Mouse (Mus musculus) embryo, embryonic 11 days (tissue): ENCODE data around the gene Yars.

Experiments used
- DNase-seq: peaks from one replicate; pipeline ENCODE4 v3.0.0-alpha.2; 2015

Yars gene

DNA sequence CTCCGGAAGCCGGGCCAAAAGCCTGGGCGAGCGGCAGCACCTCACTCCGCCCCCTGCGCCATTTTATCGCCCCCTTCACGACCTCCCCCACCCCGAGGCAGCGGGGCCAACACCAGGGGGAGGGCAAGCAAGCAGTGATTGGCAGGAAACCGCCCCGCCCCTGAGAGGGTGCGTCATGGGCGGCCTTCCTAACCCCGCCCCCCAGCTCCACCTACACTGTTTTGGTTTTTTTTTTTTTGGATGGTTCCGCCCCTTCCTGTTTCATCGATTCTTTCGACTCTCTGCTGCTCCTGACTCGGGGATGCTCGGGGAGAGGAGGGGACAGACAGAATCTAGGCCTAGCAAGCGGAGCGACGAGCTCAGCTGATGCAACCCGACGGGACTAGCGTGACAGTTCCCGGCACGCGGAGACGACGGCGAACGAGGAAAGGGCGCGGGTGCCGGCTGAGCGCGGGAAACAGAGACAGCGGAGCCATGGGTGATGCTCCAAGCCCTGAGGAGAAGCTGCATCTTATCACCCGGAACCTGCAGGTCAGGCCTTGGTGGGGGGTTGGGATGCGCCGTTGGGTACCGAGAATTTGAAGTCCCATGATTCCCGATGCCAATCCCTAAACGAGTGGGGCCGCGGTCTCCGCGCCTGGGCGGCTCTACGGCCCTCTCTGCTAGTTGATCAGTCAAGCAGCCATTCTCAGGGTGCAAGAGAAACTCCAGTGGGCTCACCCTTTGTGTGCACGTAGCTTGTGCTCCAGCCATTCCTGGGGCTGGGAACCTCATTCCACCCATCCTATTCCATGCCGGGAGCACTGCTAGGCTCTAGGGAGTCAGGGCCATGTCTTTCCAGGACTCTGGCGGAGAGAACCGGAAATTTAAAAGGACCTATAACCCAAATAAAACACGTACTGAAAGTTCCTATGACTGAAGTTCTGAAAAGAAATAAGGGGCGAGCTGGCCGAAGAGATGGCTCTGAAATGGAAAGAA lies at the start of gene Yars, which contains the start of gene S100pbp:
TSS of gene Yars (plus strand) at position 219 of the 978 bp plus-strand sequence.
TSS of gene S100pbp (minus strand) at position 186 of the 978 bp plus-strand sequence.
- DNase-seq: peak; percentile 99

DNA sequence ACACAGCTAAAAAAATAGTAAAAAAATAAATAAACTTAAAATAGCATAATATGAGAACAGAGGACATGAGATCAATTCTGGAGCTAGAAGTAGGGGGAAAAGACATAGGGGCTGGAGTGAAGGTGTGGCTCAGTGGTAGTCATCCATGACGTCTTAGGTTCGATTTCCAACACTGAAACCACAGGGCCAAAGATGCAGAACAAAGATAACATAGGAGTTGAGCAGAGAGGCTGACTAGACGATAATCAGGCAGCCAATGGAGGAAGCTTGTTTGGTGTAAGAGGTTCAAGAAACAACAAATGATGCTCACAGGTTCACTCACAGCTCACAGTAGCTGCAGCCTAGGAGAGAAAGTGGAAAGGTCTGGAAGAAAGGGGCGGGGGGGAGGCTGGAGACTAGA lies 48.8 kb upstream of the Yars start:
- DNase-seq: no peak

DNA sequence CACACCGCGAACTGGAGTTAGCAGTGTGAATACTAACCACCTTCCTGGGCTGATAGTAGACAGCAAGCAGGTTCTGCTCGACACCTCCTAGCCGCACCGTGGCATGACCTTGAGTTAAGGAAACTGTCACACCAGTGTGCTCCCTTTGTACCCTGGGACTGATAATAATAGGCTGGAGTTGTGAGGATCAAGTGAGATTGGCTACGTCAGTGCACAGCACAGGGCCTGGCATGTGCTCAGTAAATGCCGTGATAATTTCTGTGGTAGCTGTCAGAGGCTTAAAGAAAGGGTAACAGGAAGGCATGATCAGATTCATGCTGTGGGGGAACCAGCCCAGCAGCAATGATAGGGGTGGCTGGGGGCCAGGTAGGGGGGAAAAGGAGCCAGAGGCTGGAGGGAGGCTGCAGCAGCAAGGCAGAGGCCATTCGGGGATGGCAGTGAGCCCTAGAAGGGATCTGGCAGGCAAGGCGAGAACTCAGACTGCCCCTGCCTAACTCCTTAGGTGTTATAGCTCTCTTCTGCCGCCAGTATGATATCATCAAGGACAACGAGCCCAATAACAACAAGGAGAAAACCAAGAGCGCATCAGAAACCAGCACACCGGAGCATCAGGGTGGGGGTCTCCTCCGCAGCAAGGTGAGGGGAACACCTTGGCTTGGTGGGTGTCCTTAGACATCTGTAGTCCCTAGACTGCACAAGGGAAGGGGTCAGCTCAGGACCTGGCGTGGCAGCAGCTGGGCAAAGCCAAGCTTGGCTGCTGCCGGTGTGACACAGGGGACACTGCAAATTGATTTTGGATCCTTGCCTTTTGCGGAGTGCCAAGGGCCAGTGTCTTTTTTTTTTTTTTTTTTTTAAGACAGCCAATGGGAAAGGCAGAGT lies 47.8 kb upstream of the Yars start:
- no peak for DNase-seq

DNA sequence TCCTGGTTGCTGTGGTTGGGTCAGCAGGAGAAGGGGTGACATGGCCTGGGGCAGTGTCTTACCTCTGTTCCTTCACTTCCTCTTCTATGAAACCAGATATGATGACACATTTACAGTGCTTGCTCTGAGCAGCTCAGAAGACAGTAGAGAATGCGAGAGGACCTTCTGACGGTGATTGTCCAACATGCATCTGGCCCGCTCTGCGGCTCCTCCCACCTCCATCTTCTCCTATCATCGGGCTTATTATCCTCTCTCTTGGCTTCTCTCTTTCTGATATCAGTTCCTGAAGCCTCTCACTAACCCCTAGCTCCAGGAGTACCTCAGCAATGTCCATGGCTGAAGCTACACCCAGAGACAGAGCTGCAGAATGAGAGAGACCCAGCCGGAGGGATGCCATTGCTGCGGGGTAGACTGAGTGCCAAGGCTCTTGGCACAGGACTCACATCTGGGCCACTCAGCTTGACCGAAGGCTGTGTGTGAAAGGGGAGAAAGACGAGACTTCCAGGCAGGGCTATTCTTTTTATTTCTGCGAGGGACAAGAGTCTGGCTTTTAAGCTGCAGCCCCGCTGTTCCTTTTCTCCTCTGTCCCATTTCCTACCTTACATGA lies 47.0 kb upstream of the Yars start:
- no peak for DNase-seq

DNA sequence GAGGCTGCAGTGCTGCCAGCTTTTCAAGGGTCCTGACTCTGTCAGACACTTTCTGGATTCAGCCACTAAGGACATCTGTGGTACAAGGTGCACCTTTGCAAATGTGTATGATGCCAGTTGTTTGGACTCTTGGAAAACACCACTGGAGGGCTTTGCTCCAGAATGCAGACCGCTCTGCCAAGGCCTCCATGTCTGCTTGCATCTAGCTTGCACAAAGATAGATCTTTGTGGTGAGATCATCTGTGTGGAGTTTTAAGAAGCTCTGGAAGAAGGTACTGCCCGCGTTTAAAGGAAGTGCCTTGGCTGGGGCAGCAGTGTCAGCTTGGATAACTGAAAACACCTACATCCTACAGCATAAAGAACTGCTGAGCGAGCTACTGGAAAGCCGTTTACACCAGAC lies 46.1 kb upstream of the Yars start:
- no peak for DNase-seq

DNA sequence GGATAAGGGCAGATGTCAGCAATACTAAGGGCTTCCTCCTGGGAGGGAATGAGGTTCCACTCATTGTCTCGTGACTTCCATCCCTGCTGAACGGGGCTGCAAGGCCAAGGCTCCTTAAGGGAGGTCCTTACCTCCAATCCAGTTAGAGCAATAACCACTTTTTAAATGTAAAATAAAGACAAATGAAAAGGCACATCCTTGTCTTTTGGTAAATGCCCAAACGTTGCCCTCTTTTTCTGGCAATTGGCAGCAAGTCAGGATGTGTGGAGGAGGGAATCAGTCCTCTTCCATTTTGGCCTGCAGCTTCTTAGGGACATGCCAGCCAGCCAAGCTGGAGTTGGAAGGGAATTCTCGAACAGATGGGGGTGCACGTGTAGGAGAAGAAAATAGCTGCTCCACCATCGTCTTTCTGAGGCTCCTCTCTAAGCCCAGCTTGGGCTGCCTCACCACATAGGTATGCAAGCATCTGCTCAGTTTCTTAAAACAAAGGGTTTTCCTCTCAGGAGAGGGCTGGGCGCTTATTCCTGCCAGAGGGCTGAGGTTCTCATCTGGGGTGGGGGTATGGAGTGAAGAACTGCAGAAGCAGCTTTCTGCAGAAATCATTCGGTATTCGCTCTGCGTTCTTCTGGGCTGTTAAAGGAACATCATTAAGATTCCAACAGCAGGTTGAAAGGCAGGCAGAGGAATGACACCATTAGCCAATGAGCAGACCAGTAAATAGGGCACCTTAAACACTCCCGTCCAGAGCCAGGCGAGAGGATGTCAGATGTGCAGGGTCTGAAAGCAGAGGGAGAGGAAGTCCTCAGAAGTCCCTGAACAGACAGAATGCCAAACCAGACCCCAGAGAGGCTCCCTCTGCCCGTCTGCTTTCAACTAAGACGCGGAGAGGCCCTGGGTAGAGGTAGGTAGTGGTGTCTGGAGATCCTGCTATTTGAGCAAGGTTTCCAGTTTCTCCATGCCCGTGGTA lies 44.9 kb upstream of the Yars start:
- DNase-seq: no peak

DNA sequence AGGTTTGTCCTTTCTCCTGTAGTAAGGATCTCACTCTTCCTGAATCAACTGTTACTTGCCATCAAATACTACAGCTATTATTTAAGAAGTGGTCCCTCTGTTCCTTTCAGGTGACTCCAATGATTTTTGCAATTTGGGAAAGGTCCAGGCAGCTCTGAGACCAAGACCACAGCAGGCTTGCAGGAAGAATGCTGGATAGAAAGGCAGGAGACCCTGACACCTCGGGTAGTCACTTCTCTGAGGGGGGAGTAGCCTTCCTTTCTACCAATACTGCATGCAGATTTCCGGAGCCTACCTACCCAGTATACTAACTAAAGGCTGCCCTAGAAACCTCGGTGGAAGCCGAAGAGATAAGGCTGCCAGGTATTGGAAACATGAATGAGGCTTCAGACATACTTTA lies 44.1 kb upstream of the Yars start:
- DNase-seq: no peak

DNA sequence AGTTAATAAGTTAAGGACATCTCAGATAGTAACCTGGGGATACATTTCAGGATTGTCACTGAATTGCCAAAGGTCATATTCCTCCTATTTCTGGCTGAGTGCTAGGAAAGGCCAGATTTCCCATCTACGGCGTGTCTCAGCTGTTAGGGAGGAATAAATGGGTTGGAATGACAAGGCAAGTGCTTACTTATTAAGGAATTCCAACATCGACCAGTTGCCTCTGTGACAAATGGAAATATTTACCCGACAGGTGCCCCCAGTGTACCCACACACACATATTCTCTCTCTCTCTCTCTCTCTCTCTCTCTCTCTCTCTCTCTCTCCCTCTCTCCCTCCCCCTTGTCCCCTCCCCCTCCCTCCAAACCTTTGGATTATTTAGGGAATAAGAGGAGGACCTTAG lies 43.6 kb upstream of the Yars start:
- no peak for DNase-seq

DNA sequence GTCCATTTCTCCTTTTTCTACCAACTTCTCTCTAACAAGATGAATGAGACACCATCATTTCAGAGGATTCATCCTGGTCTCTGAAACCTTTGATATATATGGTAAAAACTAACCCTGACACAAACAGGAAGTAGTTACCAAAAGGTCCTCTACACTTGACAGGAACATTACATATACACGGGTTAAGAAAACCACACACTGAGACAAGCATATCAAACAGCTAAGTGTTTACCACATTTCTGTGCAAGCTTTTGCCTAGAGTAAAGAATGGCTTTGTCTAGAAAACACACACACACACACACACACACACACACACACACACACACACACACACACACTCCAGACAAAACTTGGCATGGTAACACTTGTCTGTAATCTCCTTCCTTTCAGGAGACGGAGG lies 43.2 kb upstream of the Yars start:
- DNase-seq: no peak

DNA sequence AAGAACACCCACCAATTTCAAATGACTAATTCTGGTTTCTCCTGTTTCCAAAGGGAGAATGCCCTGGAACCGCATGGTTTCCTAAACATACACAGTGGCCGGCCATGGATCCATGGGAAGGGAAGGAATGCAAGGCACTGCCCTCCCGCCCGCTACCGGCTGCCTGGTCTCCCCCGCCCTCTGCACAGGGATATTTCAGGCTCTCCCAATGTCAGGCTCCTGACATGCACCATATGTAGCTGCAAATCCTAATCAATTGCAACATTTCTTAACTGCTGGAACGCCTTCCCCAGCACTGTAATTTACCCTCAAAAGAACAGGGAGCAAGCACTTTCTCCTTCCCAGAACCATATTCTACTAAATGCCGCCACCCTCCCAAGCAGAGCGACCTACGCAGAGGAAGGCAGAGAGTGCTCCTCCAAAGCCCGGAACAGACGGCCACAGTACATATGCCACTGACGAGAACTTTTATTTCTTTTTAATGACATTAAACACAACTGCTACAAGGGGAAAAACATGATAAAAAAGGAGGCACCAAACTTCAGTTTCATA lies 41.9 kb upstream of the Yars start:
- no peak for DNase-seq

DNA sequence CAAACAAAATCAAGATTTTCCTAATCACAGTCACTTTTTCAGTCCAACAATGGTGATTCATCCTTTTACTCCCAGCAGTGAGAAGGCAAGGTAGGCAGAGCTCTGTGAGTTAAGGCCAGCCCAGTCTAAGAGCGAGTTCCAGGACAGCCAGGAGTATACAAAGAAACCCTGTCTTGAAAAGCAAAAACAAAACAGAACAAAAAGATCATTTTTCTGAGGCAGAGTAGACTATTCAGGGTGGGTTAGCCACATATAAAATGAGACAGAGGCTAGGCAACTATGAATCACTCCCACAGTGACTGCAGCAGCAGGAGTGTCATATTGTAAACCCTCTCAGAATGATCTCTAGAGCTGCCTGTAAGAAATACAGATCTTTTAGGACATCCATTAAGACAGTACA lies 40.2 kb upstream of the Yars start:
- DNase-seq: no peak

DNA sequence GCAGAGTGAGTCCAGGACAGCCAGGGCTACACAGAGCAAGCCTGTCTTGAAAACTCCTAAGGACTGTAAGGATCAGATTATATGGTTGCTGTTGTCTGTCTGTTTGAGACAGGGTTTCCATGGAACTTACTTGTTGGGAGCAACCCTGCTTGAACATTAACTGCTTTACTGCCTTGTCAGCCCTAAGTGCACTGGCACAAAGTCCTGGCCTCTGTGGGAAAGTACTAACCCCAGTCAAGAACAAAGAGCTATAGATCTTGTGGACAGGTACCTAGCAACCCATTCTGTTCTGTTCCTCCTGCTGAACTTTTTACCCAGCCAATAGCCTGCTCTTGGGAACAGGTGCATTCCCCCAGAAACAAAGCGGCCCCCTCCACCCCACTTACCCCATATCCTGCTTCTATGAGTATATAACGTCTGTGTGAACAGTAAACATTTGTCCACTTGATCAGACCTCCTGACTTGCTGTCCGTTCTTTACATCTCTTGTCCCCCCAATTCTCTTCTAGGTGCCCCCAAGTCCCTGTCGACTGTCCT lies 38.2 kb upstream of the Yars start:
- no peak for DNase-seq

DNA sequence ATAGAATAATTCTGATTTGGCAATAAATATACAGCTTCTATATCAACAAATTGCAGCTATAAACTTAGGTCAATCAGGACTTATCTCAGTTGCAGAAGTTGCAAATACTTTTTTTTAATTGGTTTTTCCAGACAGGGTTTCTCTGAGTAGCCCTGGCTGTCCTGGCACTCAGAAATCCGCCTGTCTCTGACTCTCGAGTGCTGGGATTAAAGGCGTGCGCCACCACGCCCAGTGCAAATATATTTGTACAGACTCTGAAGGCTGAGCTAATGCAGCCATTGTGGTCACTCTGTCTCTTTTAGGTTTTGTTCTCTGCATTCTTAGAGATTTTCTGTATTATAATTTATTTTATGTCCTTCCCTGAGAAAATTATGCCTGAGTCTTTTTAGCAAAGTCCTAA lies 32.0 kb upstream of the Yars start:
- no peak for DNase-seq

DNA sequence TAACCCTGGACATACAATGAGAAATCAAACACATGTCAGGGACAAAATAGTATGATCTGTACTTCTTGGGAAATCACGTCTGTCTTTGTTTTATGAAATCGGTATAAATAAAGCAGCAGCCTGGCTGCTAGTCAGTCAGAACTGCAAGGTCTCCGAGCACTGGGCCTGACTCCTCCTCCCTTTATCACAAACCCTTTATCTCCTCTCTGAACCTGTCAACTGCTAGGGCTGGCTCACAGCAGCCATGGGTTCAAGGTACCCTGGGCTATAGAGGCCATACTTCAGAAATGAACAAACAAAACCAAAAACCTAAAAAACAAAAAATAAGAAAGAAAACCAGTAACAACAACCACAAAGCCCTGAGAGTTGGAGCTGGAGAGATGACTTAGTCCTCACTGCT lies 31.0 kb upstream of the Yars start:
- no peak for DNase-seq

DNA sequence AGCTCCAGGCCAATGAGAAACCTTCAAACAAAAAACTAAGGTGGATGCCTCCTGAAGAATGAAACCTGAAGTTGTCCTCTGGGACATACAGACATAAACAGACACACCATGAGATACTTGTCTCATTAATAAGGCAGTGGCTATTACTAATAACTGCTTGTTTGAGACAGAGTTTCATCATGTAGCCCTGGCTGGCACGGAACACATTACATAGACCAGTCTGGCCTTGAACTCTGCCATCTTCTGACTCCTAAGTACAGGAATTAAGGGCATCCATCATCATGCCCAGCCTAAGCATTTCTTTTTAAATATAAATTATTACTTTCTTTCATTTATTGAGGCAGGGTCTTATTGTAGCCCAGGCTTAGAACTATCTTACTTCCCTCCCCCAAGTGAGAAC lies 28.5 kb upstream of the Yars start:
- DNase-seq: no peak

DNA sequence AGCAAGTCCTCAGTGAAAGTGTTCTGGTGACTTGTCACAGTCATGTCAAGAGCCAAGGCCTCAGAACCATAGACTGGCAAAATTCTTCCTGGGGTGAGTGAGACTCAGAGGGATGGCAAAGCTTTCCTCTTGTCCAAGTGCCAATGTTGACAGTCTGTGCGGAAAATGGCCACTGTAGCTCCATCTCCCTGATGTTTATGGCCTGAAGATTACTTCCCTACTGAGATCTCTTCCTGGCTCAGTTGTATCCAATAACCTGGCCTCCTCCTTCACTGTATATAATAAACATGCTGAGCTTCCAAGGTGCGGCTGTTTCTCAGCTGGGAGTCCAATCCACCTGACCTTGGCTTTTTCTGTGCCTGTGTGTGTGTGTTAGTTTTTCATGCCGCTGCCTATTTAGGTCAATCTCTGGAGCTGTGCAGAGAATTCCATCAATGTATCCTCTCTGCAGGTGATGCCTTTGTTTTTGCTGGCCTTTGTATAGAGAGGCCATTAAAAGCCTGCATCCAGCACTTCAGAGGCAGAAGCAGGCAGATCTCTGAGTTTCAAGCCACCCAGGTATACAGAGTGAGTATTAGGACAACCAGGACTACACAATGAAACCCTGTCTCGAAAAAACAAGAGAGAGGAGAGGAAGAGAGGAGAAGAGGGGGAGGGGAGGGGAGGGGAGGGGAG lies 27.8 kb upstream of the Yars start:
- no peak for DNase-seq

DNA sequence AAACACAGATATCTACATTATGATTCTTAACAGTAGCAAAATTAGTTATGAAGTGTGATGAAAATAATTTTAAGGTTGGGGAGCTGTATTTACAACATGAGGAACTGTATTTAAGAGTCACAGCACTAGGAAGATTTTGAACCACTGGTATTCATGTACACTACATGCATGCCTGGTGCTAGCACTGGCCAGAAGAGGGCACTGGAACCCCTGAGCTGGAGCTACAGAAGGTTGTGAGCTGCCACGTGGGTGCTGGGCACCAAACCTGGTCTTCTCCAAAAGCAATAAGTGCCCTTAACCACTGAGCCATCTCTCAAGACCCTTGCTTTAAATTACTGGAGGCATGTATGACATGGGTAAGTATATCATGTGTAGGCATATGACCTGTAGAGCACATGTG lies 17.0 kb upstream of the Yars start:
- no peak for DNase-seq

DNA sequence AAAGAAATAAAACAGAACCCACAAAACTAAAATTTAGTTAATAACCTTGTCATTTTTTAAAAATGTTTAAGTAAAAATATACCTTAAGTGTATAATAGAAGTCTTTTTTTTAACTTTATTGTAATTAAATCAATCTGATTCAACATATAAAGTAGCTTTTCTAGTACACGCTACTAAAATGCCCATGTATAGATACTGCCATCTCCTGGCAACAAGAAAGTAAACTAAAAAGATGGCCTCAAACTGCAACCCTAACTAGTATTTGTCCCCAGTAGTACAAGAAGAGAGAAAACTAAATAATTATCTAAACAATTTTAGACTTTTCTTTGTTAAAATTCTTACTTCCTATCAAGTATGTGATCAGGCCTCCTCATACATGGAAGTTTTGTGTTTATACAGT lies 10.0 kb upstream of the Yars start:
- DNase-seq: no peak

DNA sequence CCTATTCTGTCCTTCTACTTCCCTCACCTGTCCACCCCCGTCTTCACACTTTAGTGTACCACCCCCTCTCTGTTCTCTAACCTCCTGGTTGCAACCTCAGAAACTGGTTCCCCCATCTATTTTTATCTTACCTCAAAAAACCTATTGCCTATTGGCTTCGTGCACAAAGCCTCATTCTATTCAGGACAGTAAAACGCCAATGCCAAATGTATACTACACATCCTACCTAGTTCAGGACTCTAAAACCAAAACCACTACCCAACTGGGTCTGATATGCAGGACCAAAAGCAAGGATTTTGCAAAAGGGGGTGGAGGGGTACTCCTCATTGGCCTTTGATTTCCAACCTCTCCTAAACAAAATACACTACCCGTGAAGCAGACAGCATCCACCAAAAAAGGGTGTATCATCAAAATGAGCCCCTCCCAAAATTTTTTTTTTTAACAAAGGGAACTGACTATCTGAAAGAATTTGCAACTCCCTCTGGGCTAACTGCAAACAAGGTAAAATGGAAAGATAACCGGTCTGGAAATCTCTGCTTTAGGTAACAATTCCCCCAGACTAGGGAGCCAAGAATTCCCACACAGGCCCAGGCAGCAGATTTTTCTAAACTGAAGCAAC lies 1.4 kb upstream of the Yars start:
- peak; percentile 8 for DNase-seq

DNA sequence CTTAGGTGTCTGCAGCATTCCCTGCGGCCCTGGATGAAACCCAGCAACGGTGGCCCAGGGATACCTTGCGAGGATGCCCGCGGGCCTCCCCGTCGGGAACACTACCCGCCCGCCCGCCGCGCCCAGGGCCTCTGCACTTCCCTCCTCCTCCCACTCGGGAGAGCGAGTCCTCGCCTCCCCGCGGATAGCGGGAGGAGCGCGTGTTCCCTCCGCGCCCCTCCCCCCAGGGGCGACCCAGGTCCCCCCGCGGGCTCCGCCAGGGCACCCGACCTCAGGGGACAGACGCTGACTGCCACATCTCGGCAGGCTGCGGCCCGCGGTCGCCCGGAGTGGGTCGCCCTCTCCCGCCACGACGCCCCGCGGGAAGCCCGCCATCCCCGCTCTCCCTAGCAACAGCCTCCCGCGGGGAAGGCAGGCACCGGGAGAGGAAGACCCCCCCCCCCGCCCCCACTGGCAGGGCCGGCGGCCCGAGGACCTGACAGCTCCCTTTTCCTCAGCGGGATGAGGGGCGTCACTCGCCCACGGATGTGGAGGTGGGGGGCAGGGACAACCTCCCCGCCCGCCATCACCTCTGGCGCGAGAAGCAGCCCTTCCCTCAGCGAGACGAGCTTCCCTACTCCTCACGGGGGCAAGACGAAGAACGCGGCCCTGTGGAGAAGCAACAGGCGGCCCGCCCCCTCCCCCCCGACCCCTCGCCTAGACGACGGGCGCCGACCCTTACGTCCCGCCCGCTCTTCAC lies 588 bp upstream of the Yars start:
- DNase-seq: peak; percentile 75
